Mouse (Mus musculus) myocyte (in vitro differentiated cells): Measurements from ENCODE around the gene Nat8f2. TPM values are rescaled to one million over a fixed set of nuclear protein-coding genes. Genes with fewer than 3 reads are reported as not detected.
"Not testable (repeated sequence)": the region's sequence is repeated elsewhere in the genome, so short reads cannot be mapped to it uniquely, and the experiment has no call there.

ENCODE experiments used
- H3K27me3 ChIP-seq: one replicate; pipeline ENCODE4 v1.6.1; 2011; ENCODE audit not compliant: control insufficient read depth, insufficient read depth, insufficient read length
- H3K36me3 ChIP-seq: one replicate; pipeline ENCODE4 v1.6.1; 2011; ENCODE audit not compliant: control insufficient read depth, insufficient read depth
- H3K4me2 ChIP-seq: one replicate; pipeline ENCODE4 v1.6.1; 2011; ENCODE audit warnings: low read depth, control low read depth
- H3K4me3 ChIP-seq: one replicate; pipeline ENCODE4 v1.5.1; 2011; ENCODE audit warnings: mild to moderate bottlenecking, control low read depth, moderate library complexity
- H3K79me2 ChIP-seq: one replicate; pipeline ENCODE4 v1.6.1; 2011; ENCODE audit not compliant: control insufficient read depth, insufficient read depth
- H3ac ChIP-seq: one replicate; pipeline ENCODE4 v1.6.1; 2011; ENCODE audit not compliant: control insufficient read depth, insufficient read length
- CEBPB ChIP-seq: IDR thresholded peaks from 2 replicates; pipeline ENCODE4 v1.6.1; 2011; ENCODE audit warnings: mild to moderate bottlenecking, moderate library complexity; ENCODE audit not compliant: poor library complexity, insufficient read depth, severe bottlenecking
- E2F4 ChIP-seq: IDR thresholded peaks from one replicate; pipeline ENCODE4 v1.6.1; 2011; ENCODE audit warnings: mild to moderate bottlenecking, control low read depth, moderate library complexity; ENCODE audit not compliant: insufficient read depth
- MAX ChIP-seq: IDR thresholded peaks from one replicate; pipeline ENCODE4 v1.6.1; 2011; ENCODE audit warnings: low read depth, mild to moderate bottlenecking, control low read depth
- MYOD1 ChIP-seq, 3 experiments: IDR thresholded peaks; one replicate each; pipeline ENCODE4 v1.6.1; 2011; ENCODE audit warnings: control low read depth in 2 of 3, low read depth in 2 of 3, mild to moderate bottlenecking in 2 of 3, moderate library complexity in 1 of 3; ENCODE audit not compliant: insufficient read length in 2 of 3, control insufficient read depth in 1 of 3
- MYOG ChIP-seq, 3 experiments: IDR thresholded peaks; one replicate each; pipeline ENCODE4 v1.6.1; 2011; ENCODE audit warnings: control low read depth in 2 of 3, low read depth in 2 of 3, mild to moderate bottlenecking in 2 of 3; ENCODE audit not compliant: insufficient read length in 2 of 3, control insufficient read depth in 1 of 3, insufficient read depth in 1 of 3
- POLR2A ChIP-seq: IDR thresholded peaks from one replicate; pipeline ENCODE4 v1.6.1; 2011; ENCODE audit warnings: low read depth, mild to moderate bottlenecking, control low read depth, moderate library complexity; ENCODE audit not compliant: insufficient read length
- POLR2AphosphoS2 ChIP-seq: IDR thresholded peaks from one replicate; pipeline ENCODE4 v1.6.1; 2011; ENCODE audit warnings: low read depth, control low read depth; ENCODE audit not compliant: insufficient read length
- REST ChIP-seq: IDR thresholded peaks from one replicate; pipeline ENCODE4 v1.6.1; 2011; ENCODE audit warnings: mild to moderate bottlenecking, control low read depth, moderate library complexity; ENCODE audit not compliant: insufficient read depth, insufficient read length
- SRF ChIP-seq: IDR thresholded peaks from one replicate; pipeline ENCODE4 v1.6.1; 2011; ENCODE audit warnings: low read depth; ENCODE audit not compliant: control insufficient read depth, insufficient read length
- TCF12 ChIP-seq: IDR thresholded peaks from one replicate; pipeline ENCODE4 v1.6.1; 2011; ENCODE audit warnings: mild to moderate bottlenecking, control low read depth; ENCODE audit not compliant: poor library complexity, insufficient read depth, severe bottlenecking
- TCF3 ChIP-seq: IDR thresholded peaks from one replicate; pipeline ENCODE4 v1.6.1; 2011; ENCODE audit warnings: low read depth, control low read depth; ENCODE audit not compliant: insufficient read length
- USF1 ChIP-seq: IDR thresholded peaks from one replicate; pipeline ENCODE4 v1.6.1; 2011; ENCODE audit warnings: low read depth, mild to moderate bottlenecking, control low read depth, moderate library complexity
- polyA plus RNA-seq: library from polyadenylated mRNA; unstranded; fragments of >200 nt; fragmentation: generic; extraction: Trizol; gene quantifications from one replicate; pipeline ENCODE4 v1.2.1, GENCODE M21; 2012; ENCODE audit warnings: missing spikeins

The Nat8f2 gene
- polyA plus RNA-seq, 1 experiment, result not detected

DNA sequence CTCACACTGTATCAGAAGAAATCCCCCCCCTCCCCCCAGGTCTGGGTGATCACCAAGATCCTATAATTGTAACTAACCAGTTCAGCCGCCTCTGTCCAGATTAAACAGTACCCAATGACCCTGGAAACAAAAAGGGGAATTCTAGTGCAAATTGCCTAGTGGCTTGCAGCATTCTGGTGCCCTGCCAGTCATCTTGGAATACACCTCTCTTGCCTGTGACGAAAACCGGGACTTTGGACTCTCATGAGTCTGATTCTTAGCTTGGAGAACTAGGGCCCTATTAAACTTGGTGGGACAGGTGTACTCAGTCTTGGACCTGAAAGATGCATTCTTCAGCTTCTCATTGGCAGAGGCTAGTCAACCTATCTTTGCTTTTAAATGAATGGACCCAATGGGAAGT is 15.5 kb downstream of the Nat8f2 start:
- no peak overlapping the region for H3K4me2 ChIP-seq
- TF ChIP-seq POLR2A, result no peak
- TF ChIP-seq SRF, result no peak
- no peak for TF ChIP-seq TCF12
- no peak for TF ChIP-seq MYOD1 (IDR thresholded peaks at IDR 0.05; ENCODE audit: control insufficient read depth in 1 of 3, insufficient read length in 2 of 3, low read depth in 2 of 3)
- no peak for TF ChIP-seq MYOG (IDR thresholded peaks at IDR 0.05; ENCODE audit: control insufficient read depth in 1 of 3, insufficient read depth in 1 of 3, insufficient read length in 2 of 3, low read depth in 2 of 3)
- TF ChIP-seq TCF3, result no peak
- TF ChIP-seq E2F4, result no peak
- TF ChIP-seq USF1, result no peak
- no peak for TF ChIP-seq MAX
- no peak for TF ChIP-seq POLR2AphosphoS2
- no peak for TF ChIP-seq REST
- no peak for TF ChIP-seq CEBPB
- peaks cover 19% of the 10 kb centered on the region for H3K27me3 ChIP-seq
- no peak overlapping the region for H3ac ChIP-seq
- H3K79me2 ChIP-seq, result no peaks in the 10 kb centered on the region
- no peak overlapping the region for H3K4me3 ChIP-seq
- H3K36me3 ChIP-seq, result no peaks in the 10 kb centered on the region

DNA sequence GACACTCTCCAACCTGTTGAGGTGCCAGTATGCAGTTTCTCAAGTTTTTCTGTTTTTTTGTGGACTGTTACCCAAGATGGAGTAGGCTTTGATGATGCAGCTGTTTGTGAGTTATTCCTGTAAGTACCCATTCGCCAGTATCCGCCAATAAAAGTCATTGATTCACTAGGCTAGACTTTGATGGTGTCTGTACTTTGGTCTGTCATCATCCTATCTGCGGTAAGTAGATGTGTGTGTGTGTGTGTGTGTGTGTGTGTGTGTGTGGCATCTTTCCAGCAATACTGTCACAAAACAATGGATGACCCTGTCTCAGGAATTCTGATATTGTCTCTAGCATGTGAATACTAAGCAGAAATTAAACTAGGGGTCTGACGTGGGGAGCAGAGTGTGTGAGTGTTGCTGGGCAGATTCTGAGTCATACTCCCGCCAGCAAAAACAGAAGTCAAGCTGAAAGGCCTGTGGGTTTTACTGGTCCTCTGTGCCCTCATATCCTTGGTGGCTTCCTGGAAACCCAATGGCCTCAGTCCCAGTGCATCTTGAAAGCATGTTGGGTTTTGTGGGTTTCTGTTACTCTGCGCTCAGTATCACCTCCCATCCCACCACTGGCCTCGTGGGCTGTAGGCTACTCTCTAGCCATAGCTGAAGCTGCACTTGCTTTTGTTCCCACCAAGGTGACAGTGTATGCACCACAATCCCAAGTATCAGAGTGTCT is 17.7 kb downstream of the Nat8f2 start:
- H3K36me3 ChIP-seq, result no peaks in the 10 kb centered on the region
- no peaks in the 10 kb centered on the region for H3K79me2 ChIP-seq
- no peak overlapping the region for H3K4me3 ChIP-seq
- peaks cover 26% of the 10 kb centered on the region for H3K27me3 ChIP-seq
- H3ac ChIP-seq, result no peak overlapping the region
- TF ChIP-seq TCF12 (no peak), SRF (no peak), TCF3 (no peak), MYOD1 (IDR thresholded peaks at IDR 0.05; ENCODE audit: control insufficient read depth in 1 of 3, insufficient read length in 2 of 3, low read depth in 2 of 3) (no peak), MYOG (IDR thresholded peaks at IDR 0.05; ENCODE audit: control insufficient read depth in 1 of 3, insufficient read depth in 1 of 3, insufficient read length in 2 of 3, low read depth in 2 of 3) (no peak), POLR2AphosphoS2 (no peak), USF1 (no peak), CEBPB (no peak), E2F4 (no peak), POLR2A (no peak), MAX (no peak), REST (no peak)
- no peak overlapping the region for H3K4me2 ChIP-seq

DNA sequence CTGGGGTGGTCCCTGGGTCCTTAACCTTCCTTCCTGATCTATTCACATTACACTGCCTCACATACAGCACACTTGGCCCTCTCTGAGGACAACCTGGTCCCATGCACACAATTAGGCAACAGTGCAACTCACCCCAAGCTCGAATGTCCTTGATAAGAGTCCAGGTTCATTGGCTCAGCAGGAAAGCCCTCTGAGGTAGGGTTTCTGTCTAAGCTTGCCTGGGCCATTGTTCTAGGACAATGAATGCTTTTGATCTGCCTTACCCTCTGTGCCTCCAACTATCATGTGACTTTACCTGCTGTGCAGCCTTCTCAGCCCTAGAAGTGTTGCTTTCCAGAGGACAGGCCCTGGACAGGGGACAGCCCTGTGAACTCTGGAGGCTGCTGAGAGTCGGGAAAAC is 19.7 kb downstream of the Nat8f2 start:
- Histone ChIP-seq H3ac (no peak overlapping the region), H3K36me3 (no peaks in the 10 kb centered on the region), H3K27me3 (peaks cover 26% of the 10 kb centered on the region), H3K79me2 (no peaks in the 10 kb centered on the region), H3K4me3 (no peak overlapping the region), H3K4me2 (no peak overlapping the region)
- no peak for TF ChIP-seq CEBPB

DNA sequence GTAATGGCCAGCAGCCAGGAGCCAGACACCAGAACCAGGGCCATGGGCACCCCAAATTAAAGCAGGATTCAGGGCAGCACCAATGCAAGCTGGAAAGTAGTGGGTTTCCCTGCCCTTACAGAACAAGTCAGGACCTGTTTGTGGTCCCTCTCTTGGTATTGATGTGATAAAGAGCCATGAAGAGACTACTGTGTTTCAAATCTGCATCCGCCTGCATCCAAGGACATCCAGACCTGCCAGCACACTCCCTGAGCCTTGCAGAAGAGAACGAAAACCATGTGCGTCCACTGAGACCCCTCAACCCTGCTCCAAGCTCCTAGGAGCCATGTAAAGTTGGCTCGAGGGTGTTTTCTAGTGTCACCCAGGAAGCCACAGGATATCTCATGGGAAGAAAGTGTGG is 20.8 kb downstream of the Nat8f2 start:
- Histone ChIP-seq H3K4me2 (no peak overlapping the region), H3ac (no peak overlapping the region), H3K27me3 (peaks cover 26% of the 10 kb centered on the region), H3K4me3 (no peak overlapping the region), H3K79me2 (no peaks in the 10 kb centered on the region), H3K36me3 (no peaks in the 10 kb centered on the region)
- TF ChIP-seq MYOG (IDR thresholded peaks at IDR 0.05; ENCODE audit: control insufficient read depth in 1 of 3, insufficient read depth in 1 of 3, insufficient read length in 2 of 3, low read depth in 2 of 3), result no peak

DNA sequence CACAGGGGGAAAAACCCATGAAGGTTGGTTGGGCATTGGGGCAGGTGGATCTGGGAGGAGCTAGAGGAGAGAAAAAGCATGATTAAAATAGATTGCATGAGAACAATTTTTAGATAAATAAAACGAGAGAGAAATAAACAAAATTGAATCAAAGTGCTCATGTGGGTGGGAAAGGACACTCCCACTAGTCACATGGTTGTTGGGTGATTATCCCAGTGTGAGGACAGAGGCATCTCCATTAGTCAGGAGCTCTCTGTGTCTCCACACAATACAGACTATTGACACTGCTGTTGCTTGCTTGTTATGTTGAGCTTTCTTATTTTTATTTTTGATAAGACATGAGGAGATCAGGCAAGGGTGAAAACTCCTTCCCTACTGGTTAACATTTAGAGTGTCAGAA is 22.0 kb downstream of the Nat8f2 start:
- no peak for TF ChIP-seq MYOG (IDR thresholded peaks at IDR 0.05; ENCODE audit: control insufficient read depth in 1 of 3, insufficient read depth in 1 of 3, insufficient read length in 2 of 3, low read depth in 2 of 3)
- TF ChIP-seq MAX, result no peak
- no peak for TF ChIP-seq USF1
- no peak for TF ChIP-seq CEBPB
- TF ChIP-seq TCF3, result no peak
- TF ChIP-seq POLR2A, result no peak
- TF ChIP-seq MYOD1 (IDR thresholded peaks at IDR 0.05; ENCODE audit: control insufficient read depth in 1 of 3, insufficient read length in 2 of 3, low read depth in 2 of 3), result no peak
- TF ChIP-seq E2F4, result no peak
- no peak for TF ChIP-seq REST
- TF ChIP-seq TCF12, result no peak
- H3K27me3 ChIP-seq, result peaks cover 21% of the 10 kb centered on the region
- H3K4me2 ChIP-seq, result no peak overlapping the region
- no peaks in the 10 kb centered on the region for H3K36me3 ChIP-seq
- no peak overlapping the region for H3K4me3 ChIP-seq
- H3K79me2 ChIP-seq, result no peaks in the 10 kb centered on the region
- no peak overlapping the region for H3ac ChIP-seq

DNA sequence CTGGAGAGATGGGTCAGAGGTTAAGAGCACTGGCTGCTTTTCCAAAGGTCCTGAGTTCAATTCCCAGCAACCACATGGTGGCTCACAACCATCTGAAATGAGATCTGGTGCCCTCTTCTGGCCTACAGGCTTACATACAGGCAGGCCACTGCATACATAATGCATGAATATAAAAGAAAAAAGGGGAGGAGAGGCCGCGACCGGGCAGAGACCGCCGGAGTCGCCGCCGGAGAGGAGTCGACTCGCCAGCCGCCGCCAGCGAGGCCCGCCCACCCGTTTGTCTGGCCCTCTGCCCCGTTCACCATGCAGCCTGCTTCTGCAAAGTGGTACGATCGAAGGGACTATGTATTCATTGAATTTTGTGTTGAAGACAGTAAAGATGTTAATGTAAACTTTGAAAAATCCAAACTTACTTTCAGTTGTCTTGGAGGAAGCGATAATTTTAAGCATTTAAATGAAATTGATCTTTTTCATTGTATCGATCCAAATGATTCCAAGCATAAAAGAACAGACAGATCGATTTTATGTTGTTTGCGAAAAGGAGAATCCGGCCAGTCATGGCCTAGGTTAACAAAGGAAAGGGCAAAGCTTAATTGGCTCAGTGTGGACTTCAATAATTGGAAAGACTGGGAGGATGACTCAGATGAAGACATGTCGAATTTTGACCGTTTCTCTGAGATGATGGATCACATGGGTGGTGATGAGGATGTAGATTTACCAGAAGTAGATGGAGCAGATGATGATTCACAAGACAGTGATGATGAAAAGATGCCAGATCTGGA is 25.1 kb downstream of the Nat8f2 start:
- not testable (repeated sequence) for H3K27me3 ChIP-seq, H3ac ChIP-seq, H3K4me3 ChIP-seq, H3K4me2 ChIP-seq, H3K79me2 ChIP-seq, H3K36me3 ChIP-seq
